Mouse (Mus musculus): ENCODE results near the gene Mpp3. TPM values are rescaled to one million over a fixed set of nuclear protein-coding genes. Genes with fewer than 3 reads are reported as not detected.

Gene Mpp3
- polyA plus RNA-seq, 1 experiment from 2014 or later: 3.7 TPM

DNA sequence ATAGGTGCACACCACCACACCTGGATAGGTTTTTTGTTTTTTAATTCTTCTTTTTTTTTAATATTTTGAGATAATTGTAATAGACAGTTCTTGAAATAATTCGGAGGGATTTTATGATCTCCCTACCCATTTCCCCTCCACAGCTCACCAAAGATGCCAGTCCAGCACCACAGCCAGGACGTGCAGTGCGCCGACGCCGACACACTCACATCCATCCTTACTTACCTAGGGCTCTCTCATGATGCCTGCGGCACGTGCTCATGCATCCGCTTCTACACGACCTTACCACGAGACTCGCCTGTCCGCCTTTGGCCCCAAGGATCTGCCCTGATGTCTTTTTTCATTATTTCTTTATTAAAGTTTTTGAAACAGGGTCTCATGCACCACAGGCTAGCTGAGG is 58.4 kb downstream of the Mpp3 start:
- no peaks in the 10 kb centered on the region for H3K9me3 ChIP-seq (ENCODE audit: control insufficient read depth, low read length)
- H3K9ac ChIP-seq (ENCODE audit: low read length): no peak overlapping the region
- H3K4me3 ChIP-seq (ENCODE audit: low read length): no peak overlapping the region
- no peak for ATAC-seq (ENCODE audit: low read depth)
- 74% methylated on average over 13 of the region's 13 CpGs for WGBS
- H3K36me3 ChIP-seq (ENCODE audit: control insufficient read depth, insufficient read depth, low read length): 0 out of 2 replicates have a peak, but pooled peaks cover 2% of the 10 kb centered on the region
- peaks cover 5% of the 10 kb centered on the region for H3K4me1 ChIP-seq (replicated peaks; ENCODE audit: control insufficient read depth, insufficient read depth, low read length)
- no peak overlapping the region for H3K4me2 ChIP-seq (ENCODE audit: low read depth, low read length)
- no peak overlapping the region for H3K27ac ChIP-seq (ENCODE audit: low read length)
- peaks cover 15% of the 10 kb centered on the region for H3K27me3 ChIP-seq (ENCODE audit: control insufficient read depth, insufficient read depth, low read depth, low read length)

- H3K4me1 ChIP-seq (replicated peaks; ENCODE audit: control insufficient read depth, insufficient read depth, low read length): peaks cover 9% of the 10 kb centered on the region
- H3K4me3 ChIP-seq (ENCODE audit: low read length): no peak overlapping the region
- H3K27me3 ChIP-seq (ENCODE audit: control insufficient read depth, insufficient read depth, low read depth, low read length): peaks cover 26% of the 10 kb centered on the region
- 0 out of 2 replicates have a peak, but pooled peaks cover 2% of the 10 kb centered on the region for H3K36me3 ChIP-seq (ENCODE audit: control insufficient read depth, insufficient read depth, low read length)
- no peak overlapping the region for H3K4me2 ChIP-seq (ENCODE audit: low read depth, low read length)
- peak; percentile 79 for ATAC-seq (ENCODE audit: low read depth)
- H3K27ac ChIP-seq (ENCODE audit: low read length): no peak overlapping the region
- H3K9ac ChIP-seq (ENCODE audit: low read length): no peak overlapping the region
- no peaks in the 10 kb centered on the region for H3K9me3 ChIP-seq (ENCODE audit: control insufficient read depth, low read length)
- WGBS: under 1% methylated on average over 5 of the region's 5 CpGs
Measured at GRCm38 (mm10) chr11:101968791-101969190, 59.5 kb downstream of the Mpp3 start.

- H3K36me3 ChIP-seq (ENCODE audit: control insufficient read depth, insufficient read depth, low read length): 0 out of 2 replicates have a peak, but pooled peaks cover 2% of the 10 kb centered on the region
- H3K9me3 ChIP-seq (ENCODE audit: control insufficient read depth, low read length): no peaks in the 10 kb centered on the region
- peaks cover 12% of the 10 kb centered on the region for H3K4me1 ChIP-seq (replicated peaks; ENCODE audit: control insufficient read depth, insufficient read depth, low read length)
- 6% methylated on average over 7 of the region's 7 CpGs for WGBS
- no peak overlapping the region for H3K27ac ChIP-seq (ENCODE audit: low read length)
- H3K9ac ChIP-seq (ENCODE audit: low read length): no peak overlapping the region
- ATAC-seq (ENCODE audit: low read depth): no peak
- H3K4me3 ChIP-seq (ENCODE audit: low read length): no peak overlapping the region
- peaks cover 31% of the 10 kb centered on the region for H3K27me3 ChIP-seq (ENCODE audit: control insufficient read depth, insufficient read depth, low read depth, low read length)
- H3K4me2 ChIP-seq (ENCODE audit: low read depth, low read length): no peak overlapping the region
Measured at GRCm38 (mm10) chr11:101968311-101968710, 60.0 kb downstream of the Mpp3 start.

- ATAC-seq (ENCODE audit: low read depth): no peak
- Histone ChIP-seq H3K36me3 (ENCODE audit: control insufficient read depth, insufficient read depth, low read length) (no peaks in the 10 kb centered on the region), H3K9me3 (ENCODE audit: control insufficient read depth, low read length) (no peaks in the 10 kb centered on the region), H3K4me2 (ENCODE audit: low read depth, low read length) (no peak within 1 kb of the TSS), H3K4me1 (replicated peaks; ENCODE audit: control insufficient read depth, insufficient read depth, low read length) (peaks cover 13% of the 10 kb centered on the region), H3K9ac (ENCODE audit: low read length) (no peak within 1 kb of the TSS), H3K4me3 (ENCODE audit: low read length) (no peak within 1 kb of the TSS), H3K27ac (ENCODE audit: low read length) (no peak within 1 kb of the TSS), H3K27me3 (ENCODE audit: control insufficient read depth, insufficient read depth, low read depth, low read length) (peaks cover 42% of the 10 kb centered on the region)
- WGBS: 22% methylated on average over 9 of the region's 10 CpGs
Measured at GRCm38 (mm10) chr11:101966965-101967614, 61.2 kb downstream of the Mpp3 start, which contains the start of gene Sost. Gene Sost, minus strand, starts transcription at chr11:101967015.

- H3K27ac ChIP-seq (ENCODE audit: low read length): no peak overlapping the region
- H3K4me2 ChIP-seq (ENCODE audit: low read depth, low read length): no peak overlapping the region
- no peak overlapping the region for H3K4me3 ChIP-seq (ENCODE audit: low read length)
- H3K9ac ChIP-seq (ENCODE audit: low read length): no peak overlapping the region
- H3K36me3 ChIP-seq (ENCODE audit: control insufficient read depth, insufficient read depth, low read length): no peaks in the 10 kb centered on the region
- ATAC-seq (ENCODE audit: low read depth): no peak
- H3K27me3 ChIP-seq (ENCODE audit: control insufficient read depth, insufficient read depth, low read depth, low read length): peaks cover 57% of the 10 kb centered on the region
- H3K4me1 ChIP-seq (replicated peaks; ENCODE audit: control insufficient read depth, insufficient read depth, low read length): peaks cover 13% of the 10 kb centered on the region
- 8% methylated on average over 2 of the region's 2 CpGs for WGBS
- H3K9me3 ChIP-seq (ENCODE audit: control insufficient read depth, low read length): no peaks in the 10 kb centered on the region
Measured at GRCm38 (mm10) chr11:101965553-101965952, 62.7 kb downstream of the Mpp3 start.

DNA sequence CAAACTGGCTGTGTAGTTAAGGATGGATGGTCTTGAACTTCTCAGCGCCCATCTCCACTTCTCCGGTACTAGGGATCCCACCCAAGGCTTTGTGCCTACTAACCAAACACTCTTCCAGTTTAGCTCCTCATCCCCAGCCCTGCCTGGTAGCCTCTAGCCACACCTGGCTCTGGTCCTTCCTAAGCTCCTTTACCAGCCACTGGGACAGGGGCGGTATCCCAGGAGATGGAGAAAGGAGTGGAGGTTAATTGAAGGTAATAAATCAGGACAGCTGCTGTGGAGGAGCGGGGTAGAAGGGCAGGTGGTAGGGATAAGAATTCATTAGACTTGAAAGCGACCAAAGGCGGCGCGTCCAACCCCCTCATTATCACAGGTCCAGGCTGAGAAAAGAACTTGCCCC is 63.6 kb downstream of the Mpp3 start:
- 9% methylated on average over 8 of the region's 8 CpGs for WGBS
- no peaks in the 10 kb centered on the region for H3K36me3 ChIP-seq (ENCODE audit: control insufficient read depth, insufficient read depth, low read length)
- H3K9me3 ChIP-seq (ENCODE audit: control insufficient read depth, low read length): no peaks in the 10 kb centered on the region
- no peak overlapping the region for H3K4me3 ChIP-seq (ENCODE audit: low read length)
- no peak overlapping the region for H3K27ac ChIP-seq (ENCODE audit: low read length)
- no peak overlapping the region for H3K4me2 ChIP-seq (ENCODE audit: low read depth, low read length)
- H3K4me1 ChIP-seq (replicated peaks; ENCODE audit: control insufficient read depth, insufficient read depth, low read length): peaks cover 13% of the 10 kb centered on the region
- no peak overlapping the region for H3K9ac ChIP-seq (ENCODE audit: low read length)
- ATAC-seq (ENCODE audit: low read depth): no peak
- peaks cover 57% of the 10 kb centered on the region for H3K27me3 ChIP-seq (ENCODE audit: control insufficient read depth, insufficient read depth, low read depth, low read length)

GRCm38 (mm10) chr11:101963473-101964291 is 64.6 kb downstream of the Mpp3 start:
- Histone ChIP-seq H3K9ac (ENCODE audit: low read length) (peak overlapping the region; percentile 61), H3K27me3 (ENCODE audit: control insufficient read depth, insufficient read depth, low read depth, low read length) (peaks cover 57% of the 10 kb centered on the region)
- peak; percentile 29; the same call in 1 of the 2 replicates for ATAC-seq (ENCODE audit: low read depth)

GRCm38 (mm10) chr11:101963043-101963442 is 65.2 kb downstream of the Mpp3 start:
- peaks cover 8% of the 10 kb centered on the region for H3K4me1 ChIP-seq (replicated peaks; ENCODE audit: control insufficient read depth, insufficient read depth, low read length)
- no peak overlapping the region for H3K27ac ChIP-seq (ENCODE audit: low read length)
- no peak overlapping the region for H3K9ac ChIP-seq (ENCODE audit: low read length)
- no peak overlapping the region; the same call in 1 of the 2 replicates for H3K4me3 ChIP-seq (ENCODE audit: low read length)
- 2% methylated on average over 11 of the region's 11 CpGs for WGBS
- no peaks in the 10 kb centered on the region for H3K9me3 ChIP-seq (ENCODE audit: control insufficient read depth, low read length)
- H3K27me3 ChIP-seq (ENCODE audit: control insufficient read depth, insufficient read depth, low read depth, low read length): peaks cover 57% of the 10 kb centered on the region
- no peaks in the 10 kb centered on the region for H3K36me3 ChIP-seq (ENCODE audit: control insufficient read depth, insufficient read depth, low read length)
- peak overlapping the region; percentile 84 for H3K4me2 ChIP-seq (ENCODE audit: low read depth, low read length)
- no peak for ATAC-seq (ENCODE audit: low read depth)

More at GRCm38 (mm10) chr11:101963473-101964291, 64.6 kb downstream of the Mpp3 start:
- under 1% methylated on average over 78 of the region's 78 CpGs for WGBS
- Histone ChIP-seq H3K4me2 (ENCODE audit: low read depth, low read length) (peak overlapping the region; percentile 84), H3K36me3 (ENCODE audit: control insufficient read depth, insufficient read depth, low read length) (no peaks in the 10 kb centered on the region), H3K27ac (ENCODE audit: low read length) (no peak overlapping the region), H3K9me3 (ENCODE audit: control insufficient read depth, low read length) (no peaks in the 10 kb centered on the region), H3K4me1 (replicated peaks; ENCODE audit: control insufficient read depth, insufficient read depth, low read length) (peaks cover 12% of the 10 kb centered on the region), H3K4me3 (ENCODE audit: low read length) (peak overlapping the region; percentile 56)

DNA sequence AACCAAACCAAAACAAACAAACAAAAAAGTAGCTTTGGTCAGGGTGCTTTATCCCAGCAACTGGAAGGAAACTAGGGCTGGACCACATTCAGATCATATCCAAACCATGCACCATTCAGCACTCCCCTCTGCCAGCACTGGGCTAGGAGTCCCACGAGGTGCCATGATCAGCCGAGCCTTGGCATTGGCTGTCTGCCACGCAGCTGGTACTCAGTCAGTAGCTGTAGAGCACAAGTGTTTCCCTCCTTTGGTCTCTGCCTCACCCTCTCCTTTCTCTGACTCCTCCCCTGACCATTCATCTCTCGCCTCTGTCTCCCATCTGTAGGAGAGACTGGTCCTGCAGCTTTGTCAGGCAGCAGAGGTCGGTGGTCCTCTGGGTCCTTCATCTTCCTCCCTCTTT is 70.8 kb downstream of the Mpp3 start:
- H3K4me1 ChIP-seq (replicated peaks; ENCODE audit: control insufficient read depth, insufficient read depth, low read length): peaks cover 12% of the 10 kb centered on the region
- ATAC-seq (ENCODE audit: low read depth): no peak
- no peak overlapping the region for H3K4me2 ChIP-seq (ENCODE audit: low read depth, low read length)
- no peak overlapping the region for H3K4me3 ChIP-seq (ENCODE audit: low read length)
- no peak overlapping the region for H3K9ac ChIP-seq (ENCODE audit: low read length)
- peaks cover 18% of the 10 kb centered on the region for H3K27me3 ChIP-seq (ENCODE audit: control insufficient read depth, insufficient read depth, low read depth, low read length)
- no peaks in the 10 kb centered on the region for H3K9me3 ChIP-seq (ENCODE audit: control insufficient read depth, low read length)
- no peaks in the 10 kb centered on the region for H3K36me3 ChIP-seq (ENCODE audit: control insufficient read depth, insufficient read depth, low read length)
- H3K27ac ChIP-seq (ENCODE audit: low read length): no peak overlapping the region
- WGBS: 46% methylated on average over 5 of the region's 5 CpGs

Measured in lung, embryonic 16.5 days (tissue).